Mouse (Mus musculus) myocyte (in vitro differentiated cells): ENCODE measurements around the gene Gpam.

ENCODE experiments used
- CEBPB ChIP-seq: IDR thresholded peaks from 2 replicates; pipeline ENCODE4 v1.6.1; 2011; ENCODE audit warnings: mild to moderate bottlenecking, moderate library complexity; ENCODE audit not compliant: poor library complexity, insufficient read depth, severe bottlenecking
- E2F4 ChIP-seq: IDR thresholded peaks from one replicate; pipeline ENCODE4 v1.6.1; 2011; ENCODE audit warnings: mild to moderate bottlenecking, control low read depth, moderate library complexity; ENCODE audit not compliant: insufficient read depth
- MAX ChIP-seq: IDR thresholded peaks from one replicate; pipeline ENCODE4 v1.6.1; 2011; ENCODE audit warnings: low read depth, mild to moderate bottlenecking, control low read depth
- MYOD1 ChIP-seq, 3 experiments: IDR thresholded peaks; one replicate each; pipeline ENCODE4 v1.6.1; 2011; ENCODE audit warnings: control low read depth in 2 of 3, low read depth in 2 of 3, mild to moderate bottlenecking in 2 of 3, moderate library complexity in 1 of 3; ENCODE audit not compliant: insufficient read length in 2 of 3, control insufficient read depth in 1 of 3
- MYOG ChIP-seq, 3 experiments: IDR thresholded peaks; one replicate each; pipeline ENCODE4 v1.6.1; 2011; ENCODE audit warnings: control low read depth in 2 of 3, low read depth in 2 of 3, mild to moderate bottlenecking in 2 of 3; ENCODE audit not compliant: insufficient read length in 2 of 3, control insufficient read depth in 1 of 3, insufficient read depth in 1 of 3
- POLR2A ChIP-seq: IDR thresholded peaks from one replicate; pipeline ENCODE4 v1.6.1; 2011; ENCODE audit warnings: low read depth, mild to moderate bottlenecking, control low read depth, moderate library complexity; ENCODE audit not compliant: insufficient read length
- POLR2AphosphoS2 ChIP-seq: IDR thresholded peaks from one replicate; pipeline ENCODE4 v1.6.1; 2011; ENCODE audit warnings: low read depth, control low read depth; ENCODE audit not compliant: insufficient read length
- REST ChIP-seq: IDR thresholded peaks from one replicate; pipeline ENCODE4 v1.6.1; 2011; ENCODE audit warnings: mild to moderate bottlenecking, control low read depth, moderate library complexity; ENCODE audit not compliant: insufficient read depth, insufficient read length
- SRF ChIP-seq: IDR thresholded peaks from one replicate; pipeline ENCODE4 v1.6.1; 2011; ENCODE audit warnings: low read depth; ENCODE audit not compliant: control insufficient read depth, insufficient read length
- TCF12 ChIP-seq: IDR thresholded peaks from one replicate; pipeline ENCODE4 v1.6.1; 2011; ENCODE audit warnings: mild to moderate bottlenecking, control low read depth; ENCODE audit not compliant: poor library complexity, insufficient read depth, severe bottlenecking
- TCF3 ChIP-seq: IDR thresholded peaks from one replicate; pipeline ENCODE4 v1.6.1; 2011; ENCODE audit warnings: low read depth, control low read depth; ENCODE audit not compliant: insufficient read length
- USF1 ChIP-seq: IDR thresholded peaks from one replicate; pipeline ENCODE4 v1.6.1; 2011; ENCODE audit warnings: low read depth, mild to moderate bottlenecking, control low read depth, moderate library complexity

DNA sequence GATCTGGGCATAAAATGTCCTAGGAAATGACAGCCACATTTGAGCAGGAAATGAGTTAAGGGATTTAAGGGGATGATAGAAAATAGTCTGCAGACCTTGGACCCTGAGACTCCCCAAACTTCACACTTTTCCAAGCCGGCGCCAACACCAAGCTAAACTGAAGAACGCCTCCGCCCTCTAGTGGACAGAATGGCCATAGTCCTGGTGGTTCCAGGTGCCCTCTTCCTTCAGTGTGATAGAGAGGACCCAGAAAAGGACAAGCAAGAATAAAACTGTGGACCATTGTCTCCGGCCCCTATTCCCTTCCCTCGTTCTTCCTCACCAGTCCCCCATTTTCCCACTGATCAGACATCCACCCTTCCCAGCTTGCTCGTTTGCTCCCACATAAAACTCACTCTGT, 66.1 kb downstream of the Gpam start:
- TF ChIP-seq MYOG (IDR thresholded peaks at IDR 0.05; ENCODE audit: control insufficient read depth in 1 of 3, insufficient read depth in 1 of 3, insufficient read length in 2 of 3, low read depth in 2 of 3), result no peak
- TF ChIP-seq MAX, result no peak
- TF ChIP-seq USF1, result no peak
- TF ChIP-seq REST, result no peak
- no peak for TF ChIP-seq POLR2A
- no peak for TF ChIP-seq E2F4
- no peak for TF ChIP-seq TCF12
- no peak for TF ChIP-seq MYOD1 (IDR thresholded peaks at IDR 0.05; ENCODE audit: control insufficient read depth in 1 of 3, insufficient read length in 2 of 3, low read depth in 2 of 3)
- TF ChIP-seq POLR2AphosphoS2, result no peak
- no peak for TF ChIP-seq CEBPB
- no peak for TF ChIP-seq SRF
- TF ChIP-seq TCF3, result no peak
